Mouse (Mus musculus) cerebellum, postnatal 4 days (tissue): Measurements from ENCODE around the gene Vmn2r17.

Source experiments
- DNase-seq, 2 experiments: peaks; one replicate each; pipeline ENCODE4 v3.0.0; 2022; ENCODE audit warnings: low spot score in 2 of 2, mixed read lengths in 1 of 2

The Vmn2r17 gene

GRCm38 (mm10) chr5:109419388-109419787 is at the start of gene Vmn2r17:
Gene Vmn2r17, plus strand, starts transcription at chr5:109419688.
- DNase-seq, result no peak

- DNase-seq, result no peak
Observed at GRCm38 (mm10) chr5:109466576-109467506, 47.4 kb downstream of the Vmn2r17 start.

- peak in 1 of 2 experiments; percentile 4 for DNase-seq
Observed at GRCm38 (mm10) chr5:109506729-109507128, 87.2 kb downstream of the Vmn2r17 start.
